15 mouse cellular contexts compared by ENCODE assay signal in the genomic region with DNA sequence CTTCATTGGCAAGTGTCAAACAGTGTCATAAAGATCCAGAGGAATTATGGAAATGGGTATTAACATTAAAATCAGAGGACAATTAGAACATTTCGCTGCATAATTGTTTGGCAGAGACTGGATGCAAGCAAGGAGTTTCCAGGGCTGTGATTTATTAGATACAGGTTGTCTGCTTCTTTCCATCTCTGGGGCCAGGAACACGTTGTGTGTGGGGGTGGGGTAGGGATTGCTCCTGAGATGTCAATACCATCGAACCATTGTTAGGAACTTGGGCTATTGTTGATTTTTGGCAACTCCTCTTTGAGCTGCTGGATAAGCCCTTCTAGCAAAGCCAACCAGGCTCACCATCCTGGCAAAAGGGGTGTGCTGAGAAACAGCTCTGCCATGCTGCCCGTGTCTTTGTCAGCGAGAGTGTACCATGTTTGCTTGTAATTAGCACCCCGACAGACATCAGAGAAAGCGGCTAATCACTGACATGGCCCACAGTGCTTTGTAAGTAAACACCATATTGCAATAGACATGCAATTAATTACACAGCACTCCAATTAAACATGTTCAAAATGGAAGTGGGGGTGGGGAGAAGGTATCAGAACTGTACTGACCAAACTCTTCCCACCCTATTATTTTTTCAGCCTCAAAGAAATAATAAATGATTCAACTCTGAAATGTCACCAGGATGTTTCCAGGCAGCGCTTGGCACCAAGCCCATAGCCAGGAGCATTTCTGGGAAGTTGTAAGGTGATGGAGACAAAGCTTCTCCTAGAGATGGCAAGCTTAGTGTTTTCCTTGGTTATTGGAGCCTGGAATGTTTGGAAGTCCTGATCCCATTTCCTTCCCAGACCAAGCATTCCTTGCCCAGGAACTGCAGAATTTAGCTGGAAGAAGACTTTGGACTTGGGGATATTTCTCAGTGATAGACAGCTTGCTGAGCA.
DNase-seq lines count a peak whose midpoint lies in the region; ATAC-seq lines count a peak whose summit lies in the region.
"Had no signal": no experiment of that assay in that cellular context is flagged by ENCODE, and none has a peak within 500 bp of the region (broad histone marks: within the 10 kb centered on the region; RNA-seq: fewer than 3 reads in every experiment).

No protein-coding gene starts in this region.

- no peaks in the 10 kb centered on the region for H3K9me3 ChIP-seq in kidney, embryonic 14.5 days (ENCODE audit: control insufficient read depth, low read length)
- no peaks in the 10 kb centered on the region for H3K9me3 ChIP-seq in forebrain, embryonic 14.5 days (replicated peaks; ENCODE audit: control insufficient read depth, low read length)
- H3K9me3 ChIP-seq: heart, embryonic 13.5 days; liver, embryonic 13.5 days had no signal

- H3K36me3 ChIP-seq in kidney, embryonic 14.5 days (ENCODE audit: control insufficient read depth, insufficient read depth, low read length), result no peaks in the 10 kb centered on the region
- H3K36me3 ChIP-seq in forebrain, embryonic 14.5 days (ENCODE audit: control insufficient read depth, insufficient read depth, low read length), result no peaks in the 10 kb centered on the region
- H3K36me3 ChIP-seq: heart, embryonic 13.5 days; liver, embryonic 13.5 days had no signal

- no peak overlapping the region for H3K27ac ChIP-seq in kidney, embryonic 14.5 days (ENCODE audit: low read depth, low read length)
- H3K27ac ChIP-seq in forebrain, embryonic 14.5 days (ENCODE audit: low read depth, low read length), result peak overlapping the region; percentile 76
- H3K27ac ChIP-seq: gastrocnemius, adult 2 months; heart, embryonic 13.5 days; liver, embryonic 13.5 days had no signal

- WGBS in kidney, embryonic 14.5 days, result 60% methylated on average over 8 of the region's 8 CpGs
- WGBS in forebrain, embryonic 14.5 days, result 18% methylated on average over 8 of the region's 8 CpGs

- no peak for ATAC-seq in cerebellum, adult (ENCODE audit: insufficient number of reproducible peaks, low FRiP score, low TSS enrichment)
- ATAC-seq in kidney, embryonic 14.5 days (ENCODE audit: low FRiP score, low TSS enrichment), result no peak
- peak; percentile 96 for ATAC-seq in forebrain, embryonic 14.5 days
- ATAC-seq in monocyte, adult 5-6 weeks (replicated peaks; ENCODE audit: insufficient number of reproducible peaks, low FRiP score, low TSS enrichment, poor library complexity, severe bottlenecking), result no peak

- 0 out of 2 replicates have a peak, but pooled peaks cover 6% of the 10 kb centered on the region for H3K4me1 ChIP-seq in kidney, embryonic 14.5 days (ENCODE audit: control insufficient read depth, insufficient read depth, low read length)
- H3K4me1 ChIP-seq in forebrain, embryonic 14.5 days (ENCODE audit: control insufficient read depth, insufficient read depth, low read length), result peaks cover 20% of the 10 kb centered on the region
- H3K4me1 ChIP-seq: heart, embryonic 13.5 days; liver, embryonic 13.5 days had no signal

- H3K27me3 ChIP-seq in kidney, embryonic 14.5 days (ENCODE audit: control insufficient read depth, insufficient read depth, low read length), result no peaks in the 10 kb centered on the region
- no peaks in the 10 kb centered on the region for H3K27me3 ChIP-seq in forebrain, embryonic 14.5 days (replicated peaks; ENCODE audit: control insufficient read depth, insufficient read depth, low read length)
- H3K27me3 ChIP-seq: heart, embryonic 13.5 days; liver, embryonic 13.5 days had no signal

- no peak overlapping the region for H3K9ac ChIP-seq in kidney, embryonic 14.5 days (ENCODE audit: low read depth, low read length)
- no peak overlapping the region for H3K9ac ChIP-seq in forebrain, embryonic 14.5 days (ENCODE audit: low read length)
- H3K9ac ChIP-seq: heart, embryonic 13.5 days; liver, embryonic 13.5 days had no signal

- no peak overlapping the region for H3K4me2 ChIP-seq in kidney, embryonic 14.5 days (replicated peaks; ENCODE audit: low read depth, low read length)
- H3K4me2 ChIP-seq in forebrain, embryonic 14.5 days (ENCODE audit: low read length), result no peak overlapping the region
- H3K4me2 ChIP-seq: heart, embryonic 13.5 days; liver, embryonic 13.5 days had no signal

- peak; percentile 23 to 59 for DNase-seq in cerebellum, postnatal 25 days
- peak; percentile 35 to 53 for DNase-seq in kidney, postnatal 4 days
- peak; percentile 39 for DNase-seq in Muller cell, postnatal 12 days (ENCODE audit: inconsistent ontology term)
- DNase-seq in forebrain, embryonic 14.5 days (ENCODE audit: low spot score), result peak; percentile 95
- no peak for DNase-seq in embryo, embryonic 9.5 days (ENCODE audit: extremely low spot score)
- DNase-seq: gastrocnemius, adult 2 months; kidney, adult 8-10 months; liver, embryonic 13.5 days; lung, postnatal 4 days; right cerebral cortex, adult 18-20 months; thymus, postnatal 25 days had no signal

- H3K4me3 ChIP-seq in kidney, embryonic 14.5 days (ENCODE audit: low read length), result no peak overlapping the region
- H3K4me3 ChIP-seq in forebrain, embryonic 14.5 days (ENCODE audit: low read depth, low read length), result no peak overlapping the region
- H3K4me3 ChIP-seq: gastrocnemius, adult 2 months; heart, embryonic 13.5 days; liver, embryonic 13.5 days had no signal
